Mouse (Mus musculus) neural tube, embryonic 10.5 days (tissue): ENCODE results near the gene Tnrc6c.

ENCODE experiments used
- DNase-seq: peaks from one replicate; pipeline ENCODE4 v3.0.0-alpha.2; 2017; ENCODE audit warnings: low spot score; ENCODE audit errors: extremely low spot score

The Tnrc6c gene

GRCm38 (mm10) chr11:117728841-117729240 is 74.8 kb downstream of the Tnrc6c start:
- DNase-seq = no peak

- DNase-seq = no peak
These were observed 75.3 kb downstream of the Tnrc6c start for GRCm38 (mm10) chr11:117729341-117729740.

- no peak for DNase-seq
These were observed 75.9 kb downstream of the Tnrc6c start for GRCm38 (mm10) chr11:117729798-117730489.

- DNase-seq = no peak
These were observed 76.4 kb downstream of the Tnrc6c start for GRCm38 (mm10) chr11:117730490-117730838.

GRCm38 (mm10) chr11:117731470-117731869 is 77.4 kb downstream of the Tnrc6c start:
- DNase-seq = no peak

- DNase-seq = no peak
These were observed 82.1 kb downstream of the Tnrc6c start for GRCm38 (mm10) chr11:117736037-117736689.

GRCm38 (mm10) chr11:117738123-117738522 is 84.0 kb downstream of the Tnrc6c start:
- DNase-seq = no peak

GRCm38 (mm10) chr11:117741128-117741527 is 87.0 kb downstream of the Tnrc6c start:
- no peak for DNase-seq

- no peak for DNase-seq
These were observed 88.2 kb downstream of the Tnrc6c start for GRCm38 (mm10) chr11:117742243-117742642.

GRCm38 (mm10) chr11:117742715-117743114 is 88.6 kb downstream of the Tnrc6c start:
- no peak for DNase-seq

- no peak for DNase-seq
These were observed 89.5 kb downstream of the Tnrc6c start for GRCm38 (mm10) chr11:117743454-117744030.

- no peak for DNase-seq
These were observed 94.5 kb downstream of the Tnrc6c start for GRCm38 (mm10) chr11:117748628-117749027.

- no peak for DNase-seq
These were observed 95.3 kb downstream of the Tnrc6c start for GRCm38 (mm10) chr11:117749414-117749813.

- no peak for DNase-seq
These were observed 97.5 kb downstream of the Tnrc6c start for GRCm38 (mm10) chr11:117751544-117751943.

GRCm38 (mm10) chr11:117755891-117756290 is 101.8 kb downstream of the Tnrc6c start:
- no peak for DNase-seq

- DNase-seq = no peak
These were observed 105.2 kb downstream of the Tnrc6c start for GRCm38 (mm10) chr11:117759267-117759666.

GRCm38 (mm10) chr11:117760374-117761119 is 106.5 kb downstream of the Tnrc6c start:
- DNase-seq = no peak

- DNase-seq = no peak
These were observed 107.7 kb downstream of the Tnrc6c start for GRCm38 (mm10) chr11:117761801-117762200.

GRCm38 (mm10) chr11:117762246-117762645 is 108.2 kb downstream of the Tnrc6c start:
- DNase-seq = no peak

- no peak for DNase-seq
These were observed 110.2 kb downstream of the Tnrc6c start for GRCm38 (mm10) chr11:117764319-117764718.

GRCm38 (mm10) chr11:117765361-117765760 is 111.3 kb downstream of the Tnrc6c start:
- DNase-seq = no peak

GRCm38 (mm10) chr11:117766275-117766674 is 112.2 kb downstream of the Tnrc6c start:
- no peak for DNase-seq
